Mouse (Mus musculus) embryonic fibroblast, embryonic 13.5 days (primary cell): Measurements from ENCODE around the gene Pgap3.

ENCODE experiments used
- CTCF ChIP-seq: IDR thresholded peaks from 2 replicates; pipeline ENCODE4 v1.5.1; 2011; ENCODE audit warnings: mild to moderate bottlenecking, control low read depth, low read length, moderate library complexity, borderline replicate concordance; ENCODE audit not compliant: insufficient read depth
- POLR2A ChIP-seq: IDR thresholded peaks from 2 replicates; pipeline ENCODE4 v1.6.1; 2011; ENCODE audit warnings: low read depth, mild to moderate bottlenecking, control low read depth, low read length, moderate library complexity

- no peak for TF ChIP-seq CTCF
- no peak for TF ChIP-seq POLR2A
Measured at GRCm38 (mm10) chr11:98400816-98401215, 526 bp upstream of the Pgap3 start.
